ENCODE assay signal across 8 mouse cellular contexts in the genomic region with DNA sequence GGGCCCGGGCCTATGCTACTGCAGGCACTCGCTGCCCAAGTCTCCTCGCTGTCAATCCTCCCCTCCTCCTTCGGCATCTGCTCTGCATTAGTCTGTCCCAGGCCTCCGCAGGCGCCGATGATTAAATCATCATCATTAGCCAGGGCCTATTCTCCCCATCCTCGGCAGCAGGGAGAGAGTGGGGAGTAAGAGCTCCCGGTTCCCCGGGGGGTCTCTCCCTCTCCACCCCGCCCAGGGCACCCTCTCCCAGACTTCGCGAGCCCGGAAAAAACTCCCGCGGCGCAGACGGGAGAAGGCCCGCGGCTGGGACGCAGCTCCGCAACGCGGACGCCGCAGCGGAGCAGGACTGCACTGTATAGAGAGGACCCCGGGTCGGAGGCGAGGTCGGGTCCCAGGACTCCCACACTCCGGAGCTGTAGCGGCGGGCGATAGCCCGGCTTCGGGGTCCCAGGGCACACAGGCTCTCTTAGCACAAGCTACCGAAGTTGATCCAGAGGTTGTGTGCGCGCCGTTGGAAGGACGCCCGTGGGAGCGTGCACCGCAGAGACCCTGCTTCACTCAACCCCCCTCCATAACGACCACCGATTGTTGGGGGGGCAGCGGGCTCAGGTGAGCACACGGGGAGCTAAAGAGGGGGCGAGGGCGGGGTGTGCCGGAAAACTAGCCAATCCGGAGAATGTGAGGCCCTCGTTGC. TPM values are rescaled to one million over a fixed set of nuclear protein-coding genes. Genes with fewer than 3 reads are reported as not detected.
DNase-seq lines count a peak whose midpoint lies in the region; ATAC-seq and TF ChIP-seq lines count a peak whose summit lies in the region.

A gene (plus strand): TSS at position 240 of the 694 bp plus-strand sequence.

- H3K79me2 ChIP-seq in myocyte (ENCODE audit: control insufficient read depth, insufficient read depth) = no peaks in the 10 kb centered on the region

- peak within 1 kb of the TSS; percentile 84 for H3K27ac ChIP-seq in embryonic fibroblast, embryonic 13.5 days (ENCODE audit: insufficient read depth, low read length)

- peak within 1 kb of the TSS; percentile 80 for H3K4me2 ChIP-seq in myocyte (ENCODE audit: low read depth)

- TF ChIP-seq POLR2A in embryonic fibroblast, embryonic 13.5 days (IDR thresholded peaks at IDR 0.05; ENCODE audit: low read depth, low read length) = no peak; the same call in 1 of the 2 replicates
- no peak for TF ChIP-seq POLR2A in myocyte (IDR thresholded peaks at IDR 0.05; ENCODE audit: insufficient read length, low read depth)

- peaks cover 5% of the 10 kb centered on the region for H3K36me3 ChIP-seq in myocyte (ENCODE audit: control insufficient read depth, insufficient read depth)

- ATAC-seq in inflammation-experienced regulatory T-cells, adult 6 months = peak; percentile 38

- peak within 1 kb of the TSS; percentile 76 for H3K4me3 ChIP-seq in embryonic fibroblast, embryonic 13.5 days (ENCODE audit: insufficient read depth, low read length)
- peak within 1 kb of the TSS; percentile 93 for H3K4me3 ChIP-seq in myocyte

- peak within 1 kb of the TSS; percentile 32 for H3ac ChIP-seq in myocyte (ENCODE audit: control insufficient read depth, insufficient read length)

- H3K4me1 ChIP-seq in embryonic fibroblast, embryonic 13.5 days (ENCODE audit: control insufficient read depth, insufficient read depth, low read length) = no peaks in the 10 kb centered on the region

- peak; percentile 20 for DNase-seq in spleen, adult 12 weeks (ENCODE audit: low spot score)
- DNase-seq in spleen, postnatal 14 days (ENCODE audit: low spot score in 2 of 2) = no peak
- DNase-seq in adrenal gland, adult 2 months = peak; percentile 77
- peak; percentile 32 for DNase-seq in liver
- DNase-seq in thymus, postnatal 4 days = no peak

- TF ChIP-seq CTCF in embryonic fibroblast, embryonic 13.5 days (IDR thresholded peaks at IDR 0.05; ENCODE audit: borderline replicate concordance, insufficient read depth, low read length) = no peak

- peaks cover 6% of the 10 kb centered on the region for H3K27me3 ChIP-seq in myocyte (ENCODE audit: control insufficient read depth, insufficient read depth, insufficient read length)

TF ChIP-seq in myocyte, 11 proteins besides CTCF, POLR2A, EP300 and RAD21:
- TF ChIP-seq TCF3 (IDR thresholded peaks at IDR 0.05; ENCODE audit: insufficient read length, low read depth) = no peak
- no peak for TF ChIP-seq TCF12 (IDR thresholded peaks at IDR 0.05; ENCODE audit: insufficient read depth, poor library complexity, severe bottlenecking)
- TF ChIP-seq MYOG (IDR thresholded peaks at IDR 0.05; ENCODE audit: control insufficient read depth in 1 of 3, insufficient read depth in 1 of 3, insufficient read length in 2 of 3, low read depth in 2 of 3) = no peak
- TF ChIP-seq MAX (IDR thresholded peaks at IDR 0.05; ENCODE audit: low read depth) = no peak
- no peak for TF ChIP-seq SRF (IDR thresholded peaks at IDR 0.05; ENCODE audit: control insufficient read depth, insufficient read length, low read depth)
- no peak for TF ChIP-seq USF1 (IDR thresholded peaks at IDR 0.05; ENCODE audit: low read depth)
- no peak for TF ChIP-seq E2F4 (IDR thresholded peaks at IDR 0.05; ENCODE audit: insufficient read depth)
- TF ChIP-seq MYOD1 (IDR thresholded peaks at IDR 0.05; ENCODE audit: control insufficient read depth in 1 of 3, insufficient read length in 2 of 3, low read depth in 2 of 3) = no peak
- TF ChIP-seq REST (IDR thresholded peaks at IDR 0.05; ENCODE audit: insufficient read depth, insufficient read length) = no peak
- no peak for TF ChIP-seq CEBPB (IDR thresholded peaks at IDR 0.05; ENCODE audit: insufficient read depth, poor library complexity, severe bottlenecking)
- no peak for TF ChIP-seq POLR2AphosphoS2 (IDR thresholded peaks at IDR 0.05; ENCODE audit: insufficient read length, low read depth)

RNA-seq across cellular contexts. Expression of the gene that starts here (rescaled TPM):
- 10 to 100 TPM; 35.1 to 48.9 TPM for total RNA-seq in adrenal gland, adult 2 months (2021)
- 28.6 and 31.6 TPM in 2 replicates for polyA plus RNA-seq in adrenal gland, adult 2 months (2012; rRNA removed)
- polyA plus RNA-seq in embryonic fibroblast, embryonic 13.5 days (2011; ENCODE audit: insufficient read length, low read depth, missing spikeins) = 12.1 and 15.2 TPM in 2 replicates
- 10 to 100 TPM; 37.0 to 49.3 (median 49.1) TPM for polyA plus RNA-seq in inflammation-experienced regulatory T-cells, adult 6 months (2017; shearing (Covaris generic))
- polyA plus RNA-seq in myocyte (2012; fragmentation: generic; extraction: Trizol) = 13.0 TPM

Comparison
In these comparisons a context has a peak if more than half of its experiments do, and no peak if none do; other contexts are left out.
1. DNase-seq: peak in spleen, adult 12 weeks (single experiment), adrenal gland, adult 2 months (single experiment) and liver (single experiment); none in spleen, postnatal 14 days (0 of 2) and thymus, postnatal 4 days (single experiment).